Mouse (Mus musculus) spleen, adult 2 months (tissue): Measurements from ENCODE around the gene Slc44a1.

ENCODE experiments used
- CTCF ChIP-seq: fragments of 200-500 bp; IDR thresholded peaks from 2 replicates; pipeline ENCODE4 v1.5.1; 2011; ENCODE audit warnings: mild to moderate bottlenecking, inconsistent platforms; ENCODE audit not compliant: insufficient read depth, insufficient read length, insufficient replicate concordance; ENCODE audit errors: extremely low read depth
- POLR2A ChIP-seq: fragments of 200-500 bp; IDR thresholded peaks from 2 replicates; pipeline ENCODE4 v1.6.1; 2011; ENCODE audit warnings: low read depth, low read length, inconsistent platforms

DNA sequence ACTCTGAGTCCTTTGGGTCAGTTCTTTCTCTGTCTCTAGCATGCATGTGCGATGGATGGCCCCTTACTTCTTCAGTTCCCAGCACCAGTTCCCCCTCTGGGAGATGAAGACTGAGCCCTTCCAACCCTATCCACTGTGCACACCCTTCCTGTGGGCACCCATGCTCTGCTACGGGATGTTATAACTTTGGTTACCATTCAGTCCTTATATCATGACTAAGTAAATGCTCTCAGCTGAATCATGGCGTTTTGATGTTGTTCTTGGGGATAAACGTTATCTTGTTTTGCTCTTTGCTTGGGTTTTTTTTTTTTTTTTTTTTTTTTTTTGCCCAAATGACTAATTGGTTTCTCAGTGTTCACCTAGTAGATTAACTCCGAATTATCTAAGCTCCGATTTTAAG lies 16.4 kb downstream of the Slc44a1 start:
- TF ChIP-seq POLR2A (no peak), CTCF (no peak)
